Mouse (Mus musculus) ES-Bruce4 (cell line): Measurements from ENCODE around the gene Stum. TPM values are rescaled to one million over a fixed set of nuclear protein-coding genes. Genes with fewer than 3 reads are reported as not detected.

Source experiments
- H3K27ac ChIP-seq: 2 replicates; pipeline ENCODE4 v1.5.1; 2012; ENCODE audit warnings: low read length, inconsistent platforms; ENCODE audit not compliant: insufficient read depth
- H3K27me3 ChIP-seq: 2 replicates; pipeline ENCODE4 v1.6.1; 2012; ENCODE audit warnings: mild to moderate bottlenecking, low read length, inconsistent platforms; ENCODE audit not compliant: control insufficient read depth, poor library complexity, insufficient read depth, severe bottlenecking
- H3K36me3 ChIP-seq: 2 replicates; pipeline ENCODE4 v1.6.1; 2012; ENCODE audit warnings: inconsistent platforms, mild to moderate bottlenecking, low read length, moderate library complexity; ENCODE audit not compliant: control insufficient read depth, poor library complexity, insufficient read depth, severe bottlenecking
- H3K4me1 ChIP-seq: one replicate; pipeline ENCODE4 v1.8.1; 2011; ENCODE audit warnings: low read length; ENCODE audit not compliant: control insufficient read depth, insufficient read depth
- H3K4me3 ChIP-seq: 2 replicates; pipeline ENCODE4 v1.5.1; 2011; ENCODE audit warnings: low read depth, mild to moderate bottlenecking, low read length
- H3K9ac ChIP-seq: 2 replicates; pipeline ENCODE4 v1.6.1; 2012; ENCODE audit warnings: low read depth, mild to moderate bottlenecking, inconsistent platforms; ENCODE audit not compliant: poor library complexity, severe bottlenecking
- H3K9me3 ChIP-seq: replicated peaks from 2 replicates; pipeline ENCODE4 v1.6.1; 2012; ENCODE audit warnings: mild to moderate bottlenecking, low read length, inconsistent platforms; ENCODE audit not compliant: control insufficient read depth, poor library complexity, insufficient read depth, severe bottlenecking
- CTCF ChIP-seq: IDR thresholded peaks from one replicate; pipeline ENCODE4 v1.8.1; 2011; ENCODE audit warnings: low read depth, low read length
- EP300 ChIP-seq: IDR thresholded peaks from 2 replicates; pipeline ENCODE4 v1.6.1; 2011; ENCODE audit warnings: low read depth, low read length; ENCODE audit not compliant: insufficient read depth
- POLR2A ChIP-seq: IDR thresholded peaks from one replicate; pipeline ENCODE4 v1.8.1; 2011; ENCODE audit warnings: low read length; ENCODE audit not compliant: insufficient read depth
- polyA plus RNA-seq: library from polyadenylated mRNA; stranded (reverse); fragments of >200 nt; gene quantifications from 2 replicates; pipeline ENCODE4 v1.2.4, GENCODE M21; 2011; ENCODE audit warnings: low read depth; ENCODE audit not compliant: missing spikeins, insufficient read depth, insufficient read length

Gene Stum
- polyA plus RNA-seq, 1 experiment = 0.36 TPM

GRCm38 (mm10) chr1:180485346-180485745 lies 2.0 kb upstream of the Stum start:
- no peaks in the 10 kb centered on the region for H3K36me3 ChIP-seq
- no peak overlapping the region for H3K9ac ChIP-seq
- H3K27me3 ChIP-seq = no peaks in the 10 kb centered on the region
- peaks cover 2% of the 10 kb centered on the region for H3K4me1 ChIP-seq
- no peaks in the 10 kb centered on the region for H3K9me3 ChIP-seq
- no peak overlapping the region for H3K27ac ChIP-seq
- TF ChIP-seq EP300 = no peak
- no peak for TF ChIP-seq CTCF
- TF ChIP-seq POLR2A = no peak
- no peak overlapping the region for H3K4me3 ChIP-seq

GRCm38 (mm10) chr1:180482840-180483398 lies 385 bp downstream of the Stum start:
- TF ChIP-seq CTCF (no peak), EP300 (no peak), POLR2A (no peak)
- H3K4me1 ChIP-seq = peaks cover 2% of the 10 kb centered on the region
- H3K27me3 ChIP-seq = no peaks in the 10 kb centered on the region
- no peak overlapping the region for H3K9ac ChIP-seq
- H3K36me3 ChIP-seq = no peaks in the 10 kb centered on the region
- H3K27ac ChIP-seq = no peak overlapping the region
- peak overlapping the region; percentile 36 for H3K4me3 ChIP-seq
- no peaks in the 10 kb centered on the region for H3K9me3 ChIP-seq

GRCm38 (mm10) chr1:180481956-180482355 lies 1.3 kb downstream of the Stum start:
- H3K4me3 ChIP-seq = no peak overlapping the region
- peaks cover 2% of the 10 kb centered on the region for H3K4me1 ChIP-seq
- H3K27me3 ChIP-seq = no peaks in the 10 kb centered on the region
- no peak overlapping the region for H3K27ac ChIP-seq
- H3K36me3 ChIP-seq = no peaks in the 10 kb centered on the region
- no peaks in the 10 kb centered on the region for H3K9me3 ChIP-seq
- no peak overlapping the region for H3K9ac ChIP-seq
- TF ChIP-seq CTCF (no peak), EP300 (no peak), POLR2A (no peak)

GRCm38 (mm10) chr1:180481331-180481730 lies 2.0 kb downstream of the Stum start:
- Histone ChIP-seq H3K27me3 (no peaks in the 10 kb centered on the region), H3K27ac (no peak overlapping the region)

GRCm38 (mm10) chr1:180480325-180480724 lies 3.0 kb downstream of the Stum start:
- Histone ChIP-seq H3K4me3 (no peak overlapping the region), H3K36me3 (no peaks in the 10 kb centered on the region), H3K9ac (no peak overlapping the region), H3K27me3 (no peaks in the 10 kb centered on the region), H3K9me3 (no peaks in the 10 kb centered on the region), H3K27ac (no peak overlapping the region), H3K4me1 (peaks cover 2% of the 10 kb centered on the region)
- TF ChIP-seq CTCF (no peak), EP300 (no peak), POLR2A (no peak)

More at GRCm38 (mm10) chr1:180481331-180481730, 2.0 kb downstream of the Stum start:
- H3K36me3 ChIP-seq = no peaks in the 10 kb centered on the region
- TF ChIP-seq EP300 (no peak), CTCF (no peak), POLR2A (no peak)
- peaks cover 2% of the 10 kb centered on the region for H3K4me1 ChIP-seq
- H3K9me3 ChIP-seq = no peaks in the 10 kb centered on the region
- no peak overlapping the region for H3K4me3 ChIP-seq
- no peak overlapping the region for H3K9ac ChIP-seq

GRCm38 (mm10) chr1:180473566-180473965 lies 9.7 kb downstream of the Stum start:
- no peak overlapping the region for H3K4me3 ChIP-seq
- no peak overlapping the region for H3K27ac ChIP-seq
- no peak overlapping the region for H3K9ac ChIP-seq
- no peaks in the 10 kb centered on the region for H3K9me3 ChIP-seq
- no peaks in the 10 kb centered on the region for H3K27me3 ChIP-seq
- no peaks in the 10 kb centered on the region for H3K4me1 ChIP-seq
- TF ChIP-seq EP300 (no peak), POLR2A (no peak), CTCF (no peak)
- H3K36me3 ChIP-seq = no peaks in the 10 kb centered on the region

GRCm38 (mm10) chr1:180468004-180468403 lies 15.3 kb downstream of the Stum start:
- Histone ChIP-seq H3K27me3 (no peaks in the 10 kb centered on the region), H3K9ac (no peak overlapping the region), H3K27ac (no peak overlapping the region), H3K4me1 (no peaks in the 10 kb centered on the region), H3K4me3 (no peak overlapping the region), H3K9me3 (no peaks in the 10 kb centered on the region), H3K36me3 (no peaks in the 10 kb centered on the region)
- TF ChIP-seq CTCF (no peak), POLR2A (no peak), EP300 (no peak)
